Mouse (Mus musculus) lung, postnatal 0 days (tissue): ENCODE results near the gene Ppp1r36. TPM values are rescaled to one million over a fixed set of nuclear protein-coding genes. Genes with fewer than 3 reads are reported as not detected.
A peak's percentile ranks its signal among the peaks of the same experiment; 100 is the strongest.

Experiments
- ATAC-seq: fragments of 200-750 bp; cut with Nextera tagmentation; 2 replicates; pipeline ENCODE4 v1.8.0; 2017; ENCODE audit warnings: moderate library complexity
- DNase-seq: peaks from one replicate; pipeline ENCODE4 v3.0.0-alpha.2; 2016; ENCODE audit warnings: low spot score
- H3K27ac ChIP-seq: fragments of 300-500 bp; sonication (generic); 2 replicates; pipeline ENCODE4 v1.5.1; 2014; ENCODE audit warnings: antibody characterized with exemption, mild to moderate bottlenecking, low read length, mixed read lengths
- H3K27me3 ChIP-seq: fragments of 300-500 bp; sonication (generic); replicated peaks from 2 replicates; pipeline ENCODE4 v1.6.1; 2014; ENCODE audit warnings: low read length, mixed read lengths; ENCODE audit not compliant: insufficient read depth
- H3K36me3 ChIP-seq: fragments of 300-500 bp; sonication (generic); 2 replicates; pipeline ENCODE4 v1.6.1; 2014; ENCODE audit warnings: low read length, mixed read lengths; ENCODE audit not compliant: insufficient read depth
- H3K4me1 ChIP-seq: fragments of 300-500 bp; sonication (generic); 2 replicates; pipeline ENCODE4 v1.6.1; 2014; ENCODE audit warnings: antibody characterized with exemption, low read depth, low read length, mixed read lengths; ENCODE audit not compliant: insufficient read depth
- H3K4me2 ChIP-seq: fragments of 300-500 bp; sonication (generic); replicated peaks from 2 replicates; pipeline ENCODE4 v1.6.1; 2014; ENCODE audit warnings: low read depth, mild to moderate bottlenecking, low read length, moderate library complexity, mixed read lengths
- H3K4me3 ChIP-seq: fragments of 300-500 bp; sonication (generic); 2 replicates; pipeline ENCODE4 v1.5.1; 2014; ENCODE audit warnings: low read depth, low read length
- H3K9ac ChIP-seq: fragments of 300-500 bp; sonication (generic); replicated peaks from 2 replicates; pipeline ENCODE4 v1.6.1; 2014; ENCODE audit warnings: low read depth, mild to moderate bottlenecking
- H3K9me3 ChIP-seq: fragments of 300-500 bp; sonication (generic); 2 replicates; pipeline ENCODE4 v1.6.1; 2016; ENCODE audit warnings: low read length, mixed read lengths
- CTCF ChIP-seq: IDR thresholded peaks from 2 replicates; pipeline ENCODE4 v1.5.1; 2016; ENCODE audit warnings: antibody characterized with exemption, mild to moderate bottlenecking
- EP300 ChIP-seq: IDR thresholded peaks from 2 replicates; pipeline ENCODE4 v1.6.1; 2016; ENCODE audit warnings: antibody characterized with exemption, mild to moderate bottlenecking, control low read depth
- WGBS: fragments of 180-500 bp; shearing (Covaris S2); extraction: QIAGEN DNeasy Blood & Tissue Kit; methylation state at CpG from one replicate; pipeline ENCODE4 v1.1.7; 2014; 5-methylcytosine and 5-hydroxymethylcytosine counted together
- polyA plus RNA-seq: library from polyadenylated mRNA; unstranded; fragments of >200 nt; fragmentation: Nextera tagmentation; extraction: Ambion mirVana; gene quantifications from 2 replicates; pipeline ENCODE4 v1.2.1, GENCODE M21; 2015

The Ppp1r36 gene
- polyA plus RNA-seq, 1 experiment from 2014 or later = 11.5 TPM

- no peaks in the 10 kb centered on the region for H3K27me3 ChIP-seq
- 64% methylated on average over 10 of the region's 10 CpGs for WGBS
- ATAC-seq (no peak), DNase-seq (no peak)
- no peak overlapping the region for H3K4me2 ChIP-seq
- H3K4me1 ChIP-seq = 0 out of 2 replicates have a peak, but pooled peaks cover 4% of the 10 kb centered on the region
- TF ChIP-seq EP300 (no peak), CTCF (no peak)
- H3K36me3 ChIP-seq = no peaks in the 10 kb centered on the region
- H3K9me3 ChIP-seq = no peaks in the 10 kb centered on the region
- H3K27ac ChIP-seq = no peak overlapping the region
- H3K9ac ChIP-seq = no peak overlapping the region
- no peak overlapping the region for H3K4me3 ChIP-seq
Measured at GRCm38 (mm10) chr12:76473562-76474245, 56.4 kb downstream of the Ppp1r36 start.

GRCm38 (mm10) chr12:76474246-76474583 lies 56.9 kb downstream of the Ppp1r36 start:
- no peak overlapping the region for H3K4me3 ChIP-seq
- H3K27ac ChIP-seq = no peak overlapping the region
- DNase-seq (no peak), ATAC-seq (no peak)
- no peak for TF ChIP-seq EP300
- no peak for TF ChIP-seq CTCF
- H3K4me1 ChIP-seq = 0 out of 2 replicates have a peak, but pooled peaks cover 4% of the 10 kb centered on the region
- H3K9ac ChIP-seq = no peak overlapping the region
- no peak overlapping the region for H3K4me2 ChIP-seq
- no peaks in the 10 kb centered on the region for H3K27me3 ChIP-seq
- H3K9me3 ChIP-seq = no peaks in the 10 kb centered on the region
- H3K36me3 ChIP-seq = no peaks in the 10 kb centered on the region
- 86% methylated on average over 8 of the region's 8 CpGs for WGBS

DNA sequence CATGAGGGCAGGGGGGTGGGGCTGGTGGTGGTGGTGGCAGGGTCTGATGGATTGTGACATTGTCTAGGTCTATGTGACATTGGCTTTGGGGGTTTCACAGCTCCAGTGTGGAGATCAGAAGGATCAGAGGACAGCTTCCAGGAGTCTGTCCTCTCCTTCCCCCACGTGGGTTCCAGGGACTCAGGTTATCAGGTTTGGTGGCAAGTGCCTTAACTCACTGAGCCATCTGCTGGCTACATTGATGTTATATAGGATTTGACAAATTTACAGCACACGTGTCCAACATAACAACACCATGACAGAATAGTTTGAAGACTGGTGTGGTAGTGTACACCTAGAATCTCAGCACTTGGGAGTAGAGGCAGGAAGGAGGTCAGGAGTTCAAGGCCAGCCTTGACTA lies 57.5 kb downstream of the Ppp1r36 start:
- TF ChIP-seq EP300 (no peak), CTCF (no peak)
- Histone ChIP-seq H3K4me1 (0 out of 2 replicates have a peak, but pooled peaks cover 4% of the 10 kb centered on the region), H3K9ac (no peak overlapping the region), H3K4me3 (no peak overlapping the region), H3K27ac (no peak overlapping the region), H3K27me3 (no peaks in the 10 kb centered on the region), H3K4me2 (no peak overlapping the region), H3K36me3 (no peaks in the 10 kb centered on the region), H3K9me3 (no peaks in the 10 kb centered on the region)
- ATAC-seq (no peak), DNase-seq (no peak)
- WGBS = 37% methylated on average over 2 of the region's 2 CpGs

DNA sequence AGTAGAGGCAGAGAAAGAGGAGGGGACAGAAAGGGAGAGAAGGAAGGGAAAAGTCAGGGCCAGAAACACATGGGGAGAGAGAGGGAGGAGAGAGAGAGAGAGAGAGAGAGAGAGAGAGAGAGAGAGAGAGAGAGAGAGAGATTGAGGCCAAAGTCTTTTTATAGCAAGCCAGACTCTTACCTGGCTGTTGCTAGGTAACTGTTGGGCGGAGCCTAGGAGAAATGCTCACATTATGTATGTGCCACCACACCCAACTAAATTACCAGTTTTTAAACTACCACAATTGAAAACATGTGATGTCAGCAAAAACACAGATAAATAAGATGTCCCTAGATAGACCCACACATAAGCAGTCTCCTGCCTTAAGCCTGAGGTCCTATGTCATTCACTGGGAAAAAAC lies 58.8 kb downstream of the Ppp1r36 start:
- Histone ChIP-seq H3K27ac (no peak overlapping the region), H3K4me3 (no peak overlapping the region), H3K9ac (no peak overlapping the region), H3K27me3 (no peaks in the 10 kb centered on the region), H3K4me1 (0 out of 2 replicates have a peak, but pooled peaks cover 4% of the 10 kb centered on the region), H3K36me3 (no peaks in the 10 kb centered on the region), H3K9me3 (no peaks in the 10 kb centered on the region), H3K4me2 (no peak overlapping the region)
- 79% methylated on average over 1 of the region's 1 CpGs for WGBS
- DNase-seq = no peak
- ATAC-seq = no peak
- TF ChIP-seq EP300 = no peak
- no peak for TF ChIP-seq CTCF

DNA sequence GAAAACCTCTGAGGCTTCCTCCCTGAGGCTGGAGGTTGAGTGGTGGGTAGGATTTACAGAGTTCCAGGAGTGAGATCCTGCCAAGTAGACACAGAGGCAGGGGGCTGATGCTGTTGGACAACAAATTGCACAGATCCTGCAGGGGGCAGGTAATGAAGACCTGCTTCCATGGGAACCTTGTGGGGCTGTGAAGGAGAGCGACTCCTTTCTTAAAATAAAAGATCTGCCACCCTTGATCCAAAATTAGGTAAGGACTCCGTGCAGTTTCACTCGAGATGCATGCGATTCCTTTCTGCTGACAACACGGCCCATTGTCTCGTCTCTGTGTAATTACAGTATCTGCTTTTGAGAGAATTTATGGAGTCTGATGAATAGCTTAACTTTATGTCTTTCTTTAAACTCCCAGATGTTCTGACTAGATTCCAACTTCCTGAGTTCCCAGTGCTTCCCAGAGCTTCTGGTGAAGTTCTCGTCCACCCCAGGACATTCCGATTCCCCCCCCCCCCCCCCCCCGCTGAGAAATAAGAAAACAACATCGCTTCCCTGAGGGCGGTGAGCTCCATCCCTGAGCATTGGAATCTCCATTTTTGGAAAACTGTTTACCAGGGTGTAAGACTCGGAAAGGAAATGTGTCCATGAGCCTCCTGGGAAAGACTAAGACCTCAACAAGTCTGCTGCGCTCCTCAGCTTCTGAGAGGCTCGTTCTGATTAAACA lies 61.1 kb downstream of the Ppp1r36 start:
- DNase-seq (no peak), ATAC-seq (no peak)
- Histone ChIP-seq H3K27me3 (no peaks in the 10 kb centered on the region), H3K36me3 (no peaks in the 10 kb centered on the region), H3K27ac (no peak overlapping the region), H3K9me3 (no peaks in the 10 kb centered on the region), H3K4me3 (no peak overlapping the region), H3K4me1 (0 out of 2 replicates have a peak, but pooled peaks cover 4% of the 10 kb centered on the region), H3K9ac (no peak overlapping the region), H3K4me2 (peak overlapping the region; percentile 32; the same call in 1 of the 2 replicates)
- 12% methylated on average over 13 of the region's 14 CpGs for WGBS
- TF ChIP-seq EP300 (no peak), CTCF (no peak)

- TF ChIP-seq EP300 = no peak
- peak; percentile 22 for TF ChIP-seq CTCF
- 32% methylated on average over 5 of the region's 5 CpGs for WGBS
- Histone ChIP-seq H3K9ac (no peak overlapping the region), H3K27ac (no peak overlapping the region), H3K4me1 (0 out of 2 replicates have a peak, but pooled peaks cover 4% of the 10 kb centered on the region), H3K27me3 (no peaks in the 10 kb centered on the region), H3K4me2 (no peak overlapping the region; the same call in 1 of the 2 replicates), H3K9me3 (no peaks in the 10 kb centered on the region), H3K4me3 (no peak overlapping the region), H3K36me3 (no peaks in the 10 kb centered on the region)
- ATAC-seq (no peak; the same call in 1 of the 2 replicates), DNase-seq (no peak)
Measured at GRCm38 (mm10) chr12:76479174-76479573, 61.8 kb downstream of the Ppp1r36 start.
